Mouse (Mus musculus) liver, adult 2 months (tissue): ENCODE measurements around the gene Ccdc134.

ENCODE experiments used
- CTCF ChIP-seq: fragments of 200-500 bp; IDR thresholded peaks from 2 replicates; pipeline ENCODE4 v1.5.1; 2011; ENCODE audit warnings: low read depth, low read length, control low read depth
- POLR2A ChIP-seq: fragments of 200-500 bp; IDR thresholded peaks from 2 replicates; pipeline ENCODE4 v1.6.1; 2011; ENCODE audit warnings: low read length, control low read depth; ENCODE audit not compliant: insufficient read depth; ENCODE audit errors: extremely low read depth

- TF ChIP-seq POLR2A (no peak), CTCF (no peak)
These were observed 24.7 kb downstream of the Ccdc134 start for GRCm38 (mm10) chr15:82152435-82152834.
